Mouse (Mus musculus): Measurements from ENCODE around the gene Ip6k3. TPM values are rescaled to one million over a fixed set of nuclear protein-coding genes. Genes with fewer than 3 reads are reported as not detected.

Gene Ip6k3
- polyA plus RNA-seq, 1 experiment from 2014 or later, result 0.07 TPM

GRCm38 (mm10) chr17:27146323-27146923 is 21.2 kb downstream of the Ip6k3 start:
- H3K27me3 ChIP-seq, result peaks cover 4% of the 10 kb centered on the region
- H3K4me1 ChIP-seq, result 0 out of 2 replicates have a peak, but pooled peaks cover 9% of the 10 kb centered on the region
- no peak overlapping the region for H3K4me3 ChIP-seq
- no peaks in the 10 kb centered on the region for H3K36me3 ChIP-seq
- no peaks in the 10 kb centered on the region for H3K9me3 ChIP-seq
- H3K9ac ChIP-seq, result no peak overlapping the region
- ATAC-seq (ENCODE audit: borderline replicate concordance, extremely low read depth, low FRiP score, low TSS enrichment), result no peak
- H3K4me2 ChIP-seq, result no peak overlapping the region
- no peak overlapping the region for H3K27ac ChIP-seq
- WGBS, result 11% methylated on average over 8 of the region's 8 CpGs

GRCm38 (mm10) chr17:27144152-27144551 is 23.4 kb downstream of the Ip6k3 start:
- Histone ChIP-seq H3K27me3 (peaks cover 4% of the 10 kb centered on the region), H3K9ac (no peak overlapping the region), H3K36me3 (no peaks in the 10 kb centered on the region), H3K9me3 (no peaks in the 10 kb centered on the region), H3K4me3 (no peak overlapping the region), H3K4me1 (0 out of 2 replicates have a peak, but pooled peaks cover 9% of the 10 kb centered on the region), H3K27ac (no peak overlapping the region), H3K4me2 (no peak overlapping the region)
- 66% methylated on average over 4 of the region's 4 CpGs for WGBS
- no peak for ATAC-seq (ENCODE audit: borderline replicate concordance, extremely low read depth, low FRiP score, low TSS enrichment)

- 0 out of 2 replicates have a peak, but pooled peaks have one; percentile 29 for ATAC-seq (ENCODE audit: borderline replicate concordance, extremely low read depth, low FRiP score, low TSS enrichment)
- no peak overlapping the region for H3K4me3 ChIP-seq
- 33% methylated on average over 10 of the region's 10 CpGs for WGBS
- H3K36me3 ChIP-seq, result no peaks in the 10 kb centered on the region
- H3K9ac ChIP-seq, result no peak overlapping the region
- H3K9me3 ChIP-seq, result no peaks in the 10 kb centered on the region
- H3K4me2 ChIP-seq, result peak overlapping the region; percentile 26; the same call in 1 of the 2 replicates
- peaks cover 4% of the 10 kb centered on the region for H3K27me3 ChIP-seq
- H3K4me1 ChIP-seq, result 0 out of 2 replicates have a peak, but pooled peaks cover 9% of the 10 kb centered on the region
- H3K27ac ChIP-seq, result no peak overlapping the region
Observed at GRCm38 (mm10) chr17:27141971-27142450, 25.6 kb downstream of the Ip6k3 start.

- no peak overlapping the region for H3K27ac ChIP-seq
- H3K9me3 ChIP-seq, result no peaks in the 10 kb centered on the region
- ATAC-seq (ENCODE audit: borderline replicate concordance, extremely low read depth, low FRiP score, low TSS enrichment), result no peak
- no peak overlapping the region for H3K4me3 ChIP-seq
- 29% methylated on average over 9 of the region's 9 CpGs for WGBS
- H3K36me3 ChIP-seq, result no peaks in the 10 kb centered on the region
- no peak overlapping the region for H3K9ac ChIP-seq
- H3K4me1 ChIP-seq, result 0 out of 2 replicates have a peak, but pooled peaks cover 6% of the 10 kb centered on the region
- no peak overlapping the region for H3K4me2 ChIP-seq
- no peaks in the 10 kb centered on the region; the same call in 1 of the 2 replicates for H3K27me3 ChIP-seq
Observed at GRCm38 (mm10) chr17:27140262-27140661, 27.3 kb downstream of the Ip6k3 start.

- no peaks in the 10 kb centered on the region for H3K36me3 ChIP-seq
- H3K27me3 ChIP-seq, result no peaks in the 10 kb centered on the region; the same call in 1 of the 2 replicates
- H3K27ac ChIP-seq, result no peak overlapping the region
- 31% methylated on average over 7 of the region's 7 CpGs for WGBS
- H3K4me3 ChIP-seq, result no peak overlapping the region
- 0 out of 2 replicates have a peak, but pooled peaks cover 7% of the 10 kb centered on the region for H3K4me1 ChIP-seq
- no peaks in the 10 kb centered on the region for H3K9me3 ChIP-seq
- no peak for ATAC-seq (ENCODE audit: borderline replicate concordance, extremely low read depth, low FRiP score, low TSS enrichment)
- H3K4me2 ChIP-seq, result no peak overlapping the region
- H3K9ac ChIP-seq, result no peak overlapping the region
Observed at GRCm38 (mm10) chr17:27139304-27139703, 28.3 kb downstream of the Ip6k3 start.

- Histone ChIP-seq H3K4me1 (peaks cover 9% of the 10 kb centered on the region), H3K36me3 (no peaks in the 10 kb centered on the region), H3K27ac (no peak overlapping the region), H3K9ac (no peak overlapping the region), H3K27me3 (no peaks in the 10 kb centered on the region), H3K4me3 (no peak overlapping the region), H3K9me3 (no peaks in the 10 kb centered on the region), H3K4me2 (no peak overlapping the region)
- WGBS, result 69% methylated on average over 9 of the region's 9 CpGs
- no peak for ATAC-seq (ENCODE audit: borderline replicate concordance, extremely low read depth, low FRiP score, low TSS enrichment)
Observed at GRCm38 (mm10) chr17:27138396-27138795, 29.2 kb downstream of the Ip6k3 start.

GRCm38 (mm10) chr17:27134715-27135114 is 32.9 kb downstream of the Ip6k3 start:
- 21% methylated on average over 3 of the region's 3 CpGs for WGBS
- H3K36me3 ChIP-seq, result no peaks in the 10 kb centered on the region
- peaks cover 31% of the 10 kb centered on the region for H3K4me1 ChIP-seq
- H3K4me3 ChIP-seq, result no peak overlapping the region
- ATAC-seq (ENCODE audit: borderline replicate concordance, extremely low read depth, low FRiP score, low TSS enrichment), result no peak
- no peaks in the 10 kb centered on the region for H3K27me3 ChIP-seq
- no peaks in the 10 kb centered on the region for H3K9me3 ChIP-seq
- no peak overlapping the region for H3K4me2 ChIP-seq
- H3K27ac ChIP-seq, result no peak overlapping the region
- H3K9ac ChIP-seq, result no peak overlapping the region

- Histone ChIP-seq H3K36me3 (no peaks in the 10 kb centered on the region), H3K4me2 (peak overlapping the region; percentile 58), H3K4me1 (peaks cover 32% of the 10 kb centered on the region), H3K9ac (peak overlapping the region; percentile 67; the same call in 1 of the 2 replicates), H3K9me3 (no peaks in the 10 kb centered on the region), H3K27me3 (no peaks in the 10 kb centered on the region), H3K27ac (no peak overlapping the region), H3K4me3 (peak overlapping the region; percentile 71)
- 31% methylated on average over 9 of the region's 9 CpGs for WGBS
- no peak for ATAC-seq (ENCODE audit: borderline replicate concordance, extremely low read depth, low FRiP score, low TSS enrichment)
Observed at GRCm38 (mm10) chr17:27134187-27134586, 33.4 kb downstream of the Ip6k3 start.

GRCm38 (mm10) chr17:27133551-27134141 is 33.9 kb downstream of the Ip6k3 start, which contains the start of gene Uqcc2:
Uqcc2 (minus strand) TSS chr17:27133916.
- peak; percentile 93 for ATAC-seq (ENCODE audit: borderline replicate concordance, extremely low read depth, low FRiP score, low TSS enrichment)
- H3K4me3 ChIP-seq, result peak within 1 kb of the TSS; percentile 71
- under 1% methylated on average over 44 of the region's 46 CpGs for WGBS
- peak within 1 kb of the TSS; percentile 67 for H3K9ac ChIP-seq
- 0 out of 2 replicates have a peak within 1 kb of the TSS, but pooled peaks have one; percentile 54 for H3K27ac ChIP-seq
- H3K4me2 ChIP-seq, result peak within 1 kb of the TSS; percentile 58
- H3K27me3 ChIP-seq, result no peaks in the 10 kb centered on the region
- no peaks in the 10 kb centered on the region for H3K36me3 ChIP-seq
- no peaks in the 10 kb centered on the region for H3K9me3 ChIP-seq
- H3K4me1 ChIP-seq, result peaks cover 32% of the 10 kb centered on the region

GRCm38 (mm10) chr17:27132238-27132637 is 35.4 kb downstream of the Ip6k3 start:
- Histone ChIP-seq H3K9ac (no peak overlapping the region), H3K9me3 (no peaks in the 10 kb centered on the region), H3K4me3 (no peak overlapping the region), H3K4me1 (peaks cover 32% of the 10 kb centered on the region), H3K27me3 (no peaks in the 10 kb centered on the region), H3K36me3 (no peaks in the 10 kb centered on the region), H3K27ac (no peak overlapping the region), H3K4me2 (no peak overlapping the region)
- WGBS, result 83% methylated on average over 10 of the region's 10 CpGs
- no peak for ATAC-seq (ENCODE audit: borderline replicate concordance, extremely low read depth, low FRiP score, low TSS enrichment)

GRCm38 (mm10) chr17:27131240-27131665 is 36.3 kb downstream of the Ip6k3 start:
- Histone ChIP-seq H3K4me3 (no peak overlapping the region), H3K27me3 (no peaks in the 10 kb centered on the region), H3K4me1 (peaks cover 32% of the 10 kb centered on the region), H3K27ac (no peak overlapping the region), H3K9ac (no peak overlapping the region), H3K4me2 (no peak overlapping the region), H3K36me3 (no peaks in the 10 kb centered on the region), H3K9me3 (no peaks in the 10 kb centered on the region)
- no peak for ATAC-seq (ENCODE audit: borderline replicate concordance, extremely low read depth, low FRiP score, low TSS enrichment)
- WGBS, result 82% methylated on average over 10 of the region's 10 CpGs

- H3K4me2 ChIP-seq, result no peak overlapping the region
- H3K4me3 ChIP-seq, result no peak overlapping the region
- no peaks in the 10 kb centered on the region for H3K9me3 ChIP-seq
- WGBS, result 37% methylated on average over 9 of the region's 9 CpGs
- H3K36me3 ChIP-seq, result no peaks in the 10 kb centered on the region
- no peak overlapping the region for H3K27ac ChIP-seq
- no peak for ATAC-seq (ENCODE audit: borderline replicate concordance, extremely low read depth, low FRiP score, low TSS enrichment)
- H3K4me1 ChIP-seq, result peaks cover 32% of the 10 kb centered on the region
- no peaks in the 10 kb centered on the region for H3K27me3 ChIP-seq
- no peak overlapping the region for H3K9ac ChIP-seq
Observed at GRCm38 (mm10) chr17:27130246-27130645, 37.3 kb downstream of the Ip6k3 start.
